Mouse (Mus musculus) fibroblast of lung, adult 2 months (primary cell): ENCODE data around the gene Pdzd3.
"Not testable (repeated sequence)": the region's sequence is repeated elsewhere in the genome, so short reads cannot be mapped to it uniquely, and the experiment has no call there.

ENCODE experiments used
- DNase-seq: peaks from one replicate; pipeline ENCODE4 v3.0.0-alpha.2; 2011; ENCODE audit warnings: low read depth

The Pdzd3 gene

DNA sequence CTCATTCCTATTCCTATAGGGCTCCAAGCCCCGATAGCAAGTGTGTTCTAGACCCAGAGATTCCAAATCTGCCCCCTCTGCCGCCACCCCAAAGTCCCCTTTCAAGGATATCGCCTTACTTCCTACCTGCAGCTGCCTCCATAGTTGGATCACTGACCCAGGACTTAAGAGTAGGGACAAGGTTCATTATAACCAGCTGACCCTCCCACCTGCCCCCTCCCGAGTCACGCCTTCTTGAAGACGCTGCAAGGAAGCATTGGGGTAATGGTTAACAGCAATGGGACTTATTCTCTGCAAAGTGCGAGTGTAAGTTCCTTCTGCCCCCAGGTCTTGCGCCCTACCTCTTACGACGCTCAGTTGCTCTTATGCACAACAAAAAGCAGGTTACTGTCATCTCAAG is at the start of gene Pdzd3:
Gene Pdzd3, minus strand, starts transcription at position 158 of the 400 bp plus-strand sequence.
- DNase-seq = no peak

DNA sequence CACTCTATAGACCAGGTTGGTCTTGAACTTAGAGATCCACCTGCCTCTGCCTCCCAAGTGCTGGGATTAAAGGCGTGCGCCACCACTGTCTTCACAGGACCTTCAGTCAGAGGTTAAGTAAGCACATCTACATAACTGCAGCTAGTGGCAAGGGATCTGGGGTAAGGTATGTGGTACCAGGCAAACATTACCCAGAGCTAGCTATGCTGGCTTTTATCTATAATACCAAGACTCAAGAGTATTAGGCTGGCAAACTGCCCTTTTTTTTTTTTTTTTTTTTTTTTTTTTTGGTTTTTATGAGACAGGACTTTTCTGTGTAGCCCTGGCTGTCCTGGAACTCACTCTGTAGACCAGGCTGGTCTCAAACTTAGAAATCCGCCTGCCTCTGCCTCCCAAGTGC is 48.7 kb upstream of the Pdzd3 start:
- not testable (repeated sequence) for DNase-seq

DNA sequence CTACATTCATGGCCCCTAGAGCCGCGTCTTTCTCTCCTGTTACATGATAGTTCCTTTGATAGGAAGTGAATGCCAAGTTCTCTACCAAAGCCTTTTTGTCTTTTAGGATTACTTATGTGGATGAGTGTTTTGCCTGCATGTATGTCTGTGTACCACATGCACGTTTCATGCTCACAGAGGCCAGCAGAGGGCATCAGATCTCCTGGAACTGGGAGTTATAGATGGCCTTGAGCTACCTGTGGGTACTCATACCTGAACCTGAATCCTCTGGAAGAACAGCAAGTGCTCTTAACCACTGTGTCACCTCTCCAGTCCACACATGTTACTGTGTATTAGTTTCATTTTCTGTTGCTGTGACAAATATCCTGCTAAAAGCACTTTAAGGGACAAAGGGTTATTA is 41.2 kb upstream of the Pdzd3 start:
- no peak for DNase-seq

DNA sequence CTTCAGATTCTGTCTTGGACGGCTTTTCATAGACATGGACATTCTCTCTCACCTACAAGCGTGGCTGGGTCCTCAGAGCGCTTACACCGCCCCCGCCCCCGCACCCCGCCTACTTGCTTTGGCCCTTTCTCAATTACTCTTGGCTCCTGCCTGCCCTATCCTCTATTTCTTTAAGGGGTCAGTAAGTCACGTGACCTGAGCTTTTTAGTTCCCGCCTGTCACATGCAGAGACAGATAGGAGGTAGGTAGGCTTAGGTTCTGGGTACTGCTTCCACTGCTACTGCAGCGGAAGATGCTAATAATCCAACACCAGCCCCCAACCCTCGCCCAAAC is 37.7 kb upstream of the Pdzd3 start:
- no peak for DNase-seq

DNA sequence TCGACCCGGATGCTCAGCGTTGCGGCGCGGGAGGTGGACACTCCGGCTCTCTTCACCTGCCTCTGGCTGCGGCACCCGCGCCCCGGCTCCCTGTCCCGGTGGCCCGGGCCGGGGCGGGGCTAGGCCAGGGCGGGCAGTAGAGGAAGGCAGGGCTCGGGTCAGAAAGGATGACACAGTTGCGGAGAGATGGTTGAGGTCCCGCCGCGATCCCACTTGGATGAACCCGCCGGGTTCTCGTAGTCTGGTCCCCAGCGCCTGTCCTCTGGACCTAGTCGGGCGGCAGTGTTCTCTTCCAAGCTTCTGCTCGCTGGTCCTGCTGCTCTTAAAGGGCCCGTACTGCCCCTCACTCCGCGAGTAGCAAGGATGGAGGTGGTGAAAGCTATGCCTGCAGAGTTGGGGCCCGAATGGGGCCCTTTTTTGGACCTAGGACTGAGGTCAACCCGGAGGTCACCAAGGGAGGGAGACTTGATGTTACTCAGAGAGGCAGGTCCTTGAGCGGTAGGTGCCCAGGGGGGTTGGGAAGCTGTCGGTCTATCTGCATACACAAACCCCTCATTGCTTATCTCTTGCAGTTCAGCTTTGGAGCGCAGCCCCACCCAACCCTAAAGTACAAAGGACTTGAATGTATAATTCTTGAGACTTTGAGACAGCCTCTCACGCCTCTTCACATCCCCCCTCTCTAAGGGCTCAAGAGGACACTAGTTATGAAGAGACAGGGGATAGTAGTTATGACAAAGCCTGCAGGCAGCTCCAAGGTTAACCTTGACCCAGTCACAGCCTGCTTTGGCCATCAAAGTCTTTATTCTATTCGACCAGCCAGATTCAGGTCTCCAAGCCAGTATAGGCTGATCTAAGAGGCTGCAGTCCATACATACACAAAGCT is 37.0 kb upstream of the Pdzd3 start, which contains the start of gene Abcg4:
Gene Abcg4, minus strand, starts transcription at position 540 of the 883 bp plus-strand sequence.
- no peak for DNase-seq

DNA sequence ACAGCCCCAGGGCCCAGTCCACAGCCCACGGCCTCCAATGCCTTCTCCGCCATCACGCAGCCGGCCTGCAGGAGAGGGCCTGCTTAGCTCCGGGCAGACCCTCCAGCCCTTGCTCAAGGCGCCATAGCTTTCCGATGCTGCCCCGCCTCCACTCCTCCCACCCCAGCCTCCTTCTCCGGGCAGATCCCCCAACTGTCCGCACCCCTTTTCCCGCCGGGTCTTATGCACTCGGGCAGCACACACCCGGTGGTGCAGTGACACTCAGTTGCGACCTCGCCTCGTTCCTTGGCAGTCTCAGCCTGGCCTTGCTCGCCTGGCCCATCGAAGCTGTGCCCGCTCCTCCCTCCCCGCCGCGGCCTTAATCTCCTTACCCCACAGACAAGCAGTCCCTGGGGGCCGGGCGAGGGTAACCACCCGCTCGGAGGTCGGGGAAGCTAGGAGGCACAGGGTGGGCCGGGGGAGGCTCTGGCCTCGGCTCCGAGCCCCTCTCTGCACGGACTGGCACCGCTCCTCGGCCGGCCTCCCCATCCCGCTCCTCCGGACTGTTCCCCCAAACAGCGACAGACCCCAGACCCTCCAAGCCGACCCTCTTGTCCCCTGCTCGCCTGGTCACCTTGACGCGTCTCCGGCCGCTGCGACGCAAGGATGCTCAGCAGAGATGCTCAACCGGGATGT is 36.3 kb upstream of the Pdzd3 start:
- no peak for DNase-seq

DNA sequence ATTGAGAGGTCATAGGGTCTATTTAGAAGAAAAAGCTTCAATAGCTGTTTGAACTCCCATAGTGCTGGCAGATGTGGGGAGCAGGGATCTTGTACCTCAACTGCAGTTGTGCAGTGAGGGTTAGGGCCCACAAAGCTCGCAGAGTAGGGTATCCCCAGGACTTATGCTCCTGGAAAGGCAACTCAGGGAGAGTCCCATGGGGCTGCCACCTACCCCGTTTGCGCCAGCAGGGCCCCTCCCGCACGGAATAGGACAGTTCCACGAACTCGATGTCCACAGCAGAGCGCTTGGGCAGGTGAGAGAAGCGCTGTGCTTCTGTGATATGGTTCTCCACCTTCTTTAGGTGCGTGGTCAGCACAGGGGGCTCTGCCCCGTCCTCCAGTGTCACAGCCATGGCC is 35.7 kb upstream of the Pdzd3 start:
- no peak for DNase-seq

DNA sequence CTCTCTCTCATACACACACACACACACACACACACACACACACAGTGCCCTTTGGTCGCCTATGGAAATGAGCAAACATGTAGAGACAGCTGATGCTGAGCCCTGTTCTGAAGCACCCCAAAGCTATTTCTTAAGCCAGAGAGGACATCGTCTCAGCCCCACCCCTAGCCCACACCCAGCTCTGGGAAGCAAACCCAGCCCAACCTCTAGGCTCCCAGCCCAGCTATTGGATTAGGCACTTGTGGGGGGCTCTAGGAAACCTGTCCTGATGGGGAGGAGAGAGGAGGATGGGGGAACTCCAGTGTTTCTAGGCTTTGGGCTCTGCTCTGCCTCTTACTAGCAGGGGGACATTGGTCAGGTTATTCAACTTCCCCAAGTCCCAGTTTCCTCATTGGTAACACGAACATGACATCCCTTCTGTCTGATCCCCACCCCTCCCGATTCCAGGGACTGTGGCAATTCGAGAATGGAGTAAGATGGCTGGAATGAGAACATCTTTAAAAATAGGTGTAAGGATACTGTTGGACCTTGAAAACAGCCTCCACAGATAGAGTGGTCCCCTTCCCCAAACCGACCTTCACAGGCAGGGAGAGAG is 35.1 kb upstream of the Pdzd3 start:
- DNase-seq = no peak

DNA sequence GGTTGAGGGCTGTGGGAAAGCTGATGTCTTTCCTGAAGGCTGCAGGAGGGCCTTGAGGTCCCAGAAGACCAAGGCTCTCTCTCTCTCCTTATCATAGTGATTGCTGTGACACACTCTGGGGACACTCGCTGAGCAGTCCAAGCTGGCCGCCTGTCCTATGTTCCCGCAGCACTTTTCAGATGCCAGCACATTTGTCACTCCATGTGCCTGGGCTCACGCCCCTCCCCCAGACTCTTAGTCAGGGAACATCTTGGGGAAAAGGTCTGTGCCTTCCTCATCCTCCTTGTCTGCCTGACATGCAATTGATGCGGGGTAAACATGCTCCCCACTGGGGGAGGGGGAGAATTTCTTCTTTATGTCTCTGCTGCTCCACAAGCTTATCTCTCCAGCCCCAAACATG is 31.9 kb upstream of the Pdzd3 start:
- DNase-seq = no peak

DNA sequence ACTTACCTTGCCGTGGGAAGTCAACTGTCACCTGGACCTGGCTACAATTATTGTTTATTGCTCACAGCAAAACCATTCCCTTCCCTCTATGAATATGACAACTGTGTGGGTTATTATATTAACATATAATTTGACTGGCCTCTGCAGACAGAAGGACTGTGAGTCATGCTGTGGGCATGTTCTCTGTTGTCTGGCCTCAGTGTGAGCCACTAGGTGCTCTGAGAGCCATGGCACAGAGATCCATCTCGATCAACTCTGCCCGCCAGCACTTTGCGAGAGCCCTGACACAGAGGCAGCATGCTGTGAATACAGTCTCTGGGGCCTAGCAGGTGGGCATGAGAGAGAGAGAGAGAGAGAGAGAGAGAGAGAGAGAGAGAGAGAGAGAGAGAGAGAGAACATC is 18.7 kb upstream of the Pdzd3 start:
- peak; percentile 8 for DNase-seq

DNA sequence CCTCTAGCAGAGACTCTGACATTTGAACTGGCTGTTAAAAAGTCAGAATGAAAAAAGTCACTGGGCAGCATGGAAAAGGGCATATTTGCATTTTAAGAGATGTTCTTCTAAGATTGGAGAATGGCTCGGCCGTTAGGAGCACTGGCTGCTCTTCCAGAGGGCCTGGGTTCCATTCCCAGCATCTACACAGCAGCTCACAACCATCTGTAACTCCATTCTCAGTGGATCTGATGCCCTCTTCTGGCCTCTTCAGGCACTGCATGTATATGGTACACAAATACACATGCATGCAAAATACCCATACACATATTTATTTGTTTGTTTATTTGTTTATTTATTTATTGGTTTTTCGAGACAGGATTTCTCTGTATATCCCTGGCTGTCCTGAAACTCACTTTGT is 17.8 kb upstream of the Pdzd3 start:
- DNase-seq = peak; percentile 4

DNA sequence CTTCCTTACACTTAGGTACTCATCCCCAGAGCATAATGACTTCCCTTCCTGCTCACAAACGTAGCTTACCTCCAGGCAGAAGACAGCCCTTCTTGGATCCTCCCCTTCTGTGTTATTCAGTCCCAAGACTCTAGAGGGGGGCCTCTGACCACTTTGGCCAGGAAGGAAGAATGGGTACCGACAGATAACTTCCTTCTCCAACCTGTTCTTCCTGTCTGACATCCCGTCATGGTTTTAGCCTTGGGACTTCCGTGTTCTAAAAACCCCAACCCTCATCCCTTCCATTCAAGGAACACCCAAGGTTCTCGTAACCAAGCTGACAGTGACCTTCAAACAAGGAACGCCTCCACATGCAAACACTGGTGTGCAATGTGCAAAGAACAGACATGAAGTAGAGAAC is 17.2 kb upstream of the Pdzd3 start, which contains the start of gene Nlrx1:
Gene Nlrx1, minus strand, starts transcription at position 168 of the 400 bp plus-strand sequence.
- no peak for DNase-seq

DNA sequence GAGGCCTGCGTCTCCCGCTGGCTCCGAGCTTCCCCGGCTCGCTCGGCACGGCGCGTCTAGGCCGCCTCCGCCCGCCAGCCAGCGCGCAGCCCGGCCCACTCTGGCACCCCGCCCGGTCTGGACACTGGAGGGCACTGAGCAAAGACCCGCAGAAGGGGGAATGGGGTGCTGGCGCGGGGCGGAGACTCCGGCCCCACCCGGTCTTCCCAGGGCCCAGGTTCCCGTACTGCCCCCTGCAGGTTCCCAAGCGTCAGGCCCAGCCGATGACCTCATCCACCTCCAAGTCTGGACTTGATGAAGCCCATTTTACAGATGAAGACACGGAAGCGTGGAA is 16.7 kb upstream of the Pdzd3 start:
- DNase-seq = peak; percentile 72

DNA sequence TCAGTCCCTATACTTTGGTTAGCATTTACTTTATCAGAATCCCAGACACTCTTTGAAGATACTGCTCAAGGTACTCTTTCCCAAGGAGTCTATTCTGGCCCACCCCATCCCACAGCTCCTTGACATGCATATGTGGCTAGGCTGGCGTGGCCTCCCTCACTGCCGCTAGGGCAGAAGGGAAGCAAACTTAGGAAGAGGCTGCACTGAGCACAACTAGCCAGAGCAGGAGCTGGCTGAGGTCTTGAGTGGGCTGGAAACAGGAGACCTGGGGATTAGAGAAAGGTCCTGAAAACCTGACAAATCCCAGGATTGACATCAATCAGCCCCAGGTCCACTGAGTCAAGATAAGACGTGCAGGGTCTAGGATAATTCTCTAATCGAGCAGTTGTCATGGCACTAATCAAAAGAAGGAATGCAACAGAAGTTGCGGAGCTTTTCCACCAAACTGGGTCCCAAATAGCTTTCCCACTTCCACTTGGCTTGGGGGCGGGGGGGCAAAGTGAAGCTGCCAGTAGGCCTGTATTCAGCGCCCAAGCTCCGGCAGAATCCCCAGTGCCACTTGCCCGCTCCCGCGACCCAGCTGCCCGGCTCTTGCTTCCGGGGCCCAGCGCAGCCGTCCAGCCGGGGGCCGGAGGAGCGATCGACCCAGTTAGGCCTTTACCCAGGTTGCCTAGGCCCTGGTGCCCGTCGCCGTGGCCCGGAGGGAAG is 16.2 kb upstream of the Pdzd3 start:
- DNase-seq = peak; percentile 20

DNA sequence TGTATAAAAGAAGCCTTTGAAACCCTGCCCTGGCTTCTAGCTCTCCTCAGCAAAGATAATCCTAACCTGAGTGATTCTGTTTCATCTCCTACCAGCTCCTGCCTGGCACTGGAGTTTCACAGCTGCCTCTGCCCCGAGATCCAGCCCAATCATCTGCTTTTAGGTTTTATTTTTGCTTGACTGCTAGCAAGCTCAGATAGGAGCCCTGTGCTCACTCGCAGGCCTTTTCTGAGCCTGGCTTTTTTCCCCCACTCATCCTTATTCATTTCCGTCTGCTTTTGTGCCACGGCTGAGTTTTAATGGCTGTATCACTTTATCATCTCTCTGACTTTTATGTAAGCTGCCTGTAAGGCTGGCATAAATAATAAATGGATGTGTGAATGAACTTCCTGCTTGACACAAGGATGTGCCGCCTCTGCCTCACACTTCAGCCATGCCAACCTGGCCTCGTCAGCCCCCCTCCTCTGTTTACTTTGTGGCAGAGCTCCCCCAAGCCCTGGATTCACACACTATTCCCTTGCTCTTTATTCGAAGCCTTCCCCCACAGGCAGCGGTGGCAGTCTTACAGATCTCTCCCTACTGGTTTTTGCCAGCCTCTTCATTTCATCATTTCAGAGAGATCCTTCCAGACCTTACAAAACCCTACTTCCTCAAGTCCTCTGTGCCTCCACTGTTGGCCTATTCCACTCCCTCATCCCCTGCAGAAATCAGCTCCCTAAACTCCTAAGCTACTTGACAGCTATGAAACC is 15.4 kb upstream of the Pdzd3 start:
- peak; percentile 11 for DNase-seq

DNA sequence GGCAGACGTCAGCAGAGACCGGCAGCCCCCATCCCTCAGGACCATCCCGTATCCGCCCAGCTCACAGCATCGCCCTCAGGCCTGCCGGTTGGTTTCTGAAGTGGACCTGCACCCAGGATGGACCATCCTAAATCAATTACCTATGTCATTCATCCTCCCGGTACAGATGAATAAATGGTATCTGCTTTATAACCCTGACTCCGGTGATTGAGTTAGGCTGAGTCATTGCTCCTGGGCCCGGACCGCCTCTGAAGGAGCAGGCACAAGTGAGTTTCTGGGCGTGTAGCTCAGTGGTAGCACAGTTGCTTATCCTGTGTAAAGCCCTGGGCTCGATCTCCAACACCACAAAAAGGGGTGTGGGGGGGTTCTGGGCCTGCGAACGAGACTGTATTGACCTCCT is 10.1 kb upstream of the Pdzd3 start:
- no peak for DNase-seq

DNA sequence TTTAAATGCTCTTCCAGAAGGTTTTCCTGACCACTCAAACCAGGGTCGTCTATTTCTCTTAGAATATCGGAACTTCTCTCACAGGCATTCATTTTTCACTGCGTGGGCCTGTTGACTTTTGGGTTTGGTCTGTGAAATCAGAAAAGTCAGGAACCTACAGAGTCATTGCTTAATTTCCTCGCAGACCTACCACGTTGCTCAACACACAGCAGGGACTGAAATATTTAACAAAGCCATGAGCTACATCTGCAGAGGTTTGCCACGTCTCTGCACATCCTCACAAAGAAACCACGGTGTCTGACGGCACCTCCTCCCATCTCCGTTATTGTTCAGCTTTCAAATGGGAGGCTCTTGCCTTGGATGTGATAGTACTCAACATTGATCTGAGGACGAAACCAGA is 7.7 kb upstream of the Pdzd3 start:
- no peak for DNase-seq

DNA sequence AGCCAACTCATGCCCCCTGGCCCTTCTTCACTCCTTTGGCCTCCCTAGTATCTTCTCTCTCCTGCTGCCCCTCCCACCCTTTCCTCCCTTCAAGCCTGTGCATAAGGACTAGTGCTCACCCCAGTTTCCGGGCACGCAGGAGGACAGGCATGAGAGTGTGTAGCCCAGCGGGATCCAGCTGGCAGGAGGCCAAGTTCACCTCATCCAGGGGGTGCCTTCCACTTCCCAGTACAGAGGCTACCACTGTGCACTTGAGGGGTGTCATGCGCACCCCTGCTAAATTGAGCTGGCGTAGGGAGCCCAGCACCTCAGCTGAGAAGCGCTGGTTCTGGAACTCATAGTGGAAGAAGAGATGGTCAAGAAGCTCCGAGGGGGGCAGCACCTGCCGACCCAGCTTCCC is 4.9 kb upstream of the Pdzd3 start:
- DNase-seq = no peak

DNA sequence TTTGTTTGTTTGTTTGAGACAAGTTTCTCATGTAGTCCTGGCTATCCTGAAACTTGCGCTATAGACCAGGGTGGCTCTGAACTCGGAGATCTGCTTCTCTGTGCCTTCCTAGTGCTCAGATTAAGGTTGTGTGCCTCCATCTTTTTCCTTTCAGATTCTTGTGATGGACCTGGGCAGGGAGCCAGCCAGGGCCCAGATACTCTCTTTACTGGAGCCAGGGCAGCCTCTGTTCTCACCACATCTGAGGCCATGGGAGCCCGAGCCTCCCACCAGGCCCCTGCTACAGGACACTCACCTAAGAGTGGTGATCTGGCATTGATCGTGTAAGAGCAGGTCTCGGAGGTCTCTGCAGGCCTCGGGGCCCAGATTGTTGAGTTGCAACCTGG is 3.9 kb upstream of the Pdzd3 start:
- no peak for DNase-seq

DNA sequence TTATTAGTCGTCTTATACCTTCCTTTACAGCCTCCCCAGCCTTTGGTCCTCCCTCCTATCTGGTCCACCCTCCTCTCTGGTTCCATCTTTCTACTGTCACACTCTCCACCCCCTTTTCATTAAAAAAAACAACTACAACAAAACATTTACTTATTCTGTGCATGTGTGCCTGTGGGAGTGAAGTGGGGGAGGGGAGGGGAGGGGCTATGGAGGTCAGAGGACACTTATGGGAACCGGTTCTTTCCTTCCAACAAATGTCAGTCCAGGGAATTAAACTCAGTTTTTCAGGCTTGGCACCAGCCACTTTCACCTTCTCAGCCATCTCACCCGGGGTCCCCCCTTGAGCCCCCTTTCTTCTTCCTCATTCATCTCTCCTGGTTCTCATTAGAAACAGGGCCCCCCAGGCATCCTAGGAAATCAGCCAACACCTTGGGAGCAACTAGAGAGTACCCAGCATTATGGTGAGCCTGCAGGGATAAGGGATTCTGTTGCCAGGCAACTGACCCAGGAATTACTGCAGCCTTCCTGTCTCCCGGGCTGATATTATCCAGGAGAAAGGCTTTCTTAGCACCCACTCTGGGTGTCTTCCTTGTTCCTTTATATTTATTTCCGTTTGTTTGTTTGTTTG is 3.4 kb upstream of the Pdzd3 start:
- no peak for DNase-seq

DNA sequence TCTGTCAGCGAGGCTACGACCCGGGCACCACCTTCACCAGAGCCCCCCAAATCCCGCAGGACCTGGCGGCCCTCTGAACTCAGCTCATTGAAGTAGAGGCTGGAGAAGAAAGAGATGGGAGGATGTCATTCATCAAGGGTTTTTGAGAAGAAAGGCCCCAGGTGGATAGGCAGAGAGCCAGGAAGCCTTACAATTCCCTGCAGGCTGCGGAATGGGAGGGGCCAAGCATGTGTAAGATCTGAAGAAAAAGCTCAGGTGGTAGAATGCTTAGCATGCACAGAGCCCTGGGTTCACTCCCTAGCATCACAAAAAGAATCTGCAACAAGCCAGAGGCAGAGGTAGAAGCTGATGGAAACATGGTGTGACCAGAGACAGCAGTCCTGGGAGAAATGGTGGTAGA is 2.2 kb upstream of the Pdzd3 start:
- no peak for DNase-seq
